Mouse (Mus musculus) gastrocnemius, postnatal 4 days (tissue): ENCODE results near the gene Prss57. TPM values are rescaled to one million over a fixed set of nuclear protein-coding genes. Genes with fewer than 3 reads are reported as not detected.

Experiments used
- DNase-seq, 2 experiments: peaks; one replicate each; pipeline ENCODE4 v3.0.0; 2021 to 2022; ENCODE audit warnings: low spot score in 2 of 2, mixed read lengths in 2 of 2
- total RNA-seq, 2 experiments: library from RNA; stranded (reverse); gene quantifications; 2 replicates each; pipeline ENCODE4 v1.2.3; 2021

The Prss57 gene
- total RNA-seq, 2 experiments from 2014 or later, result not detected

GRCm38 (mm10) chr10:79756660-79757059, 34.1 kb downstream of the Prss57 start:
- DNase-seq, result no peak

- DNase-seq, result no peak
These were observed 34.9 kb downstream of the Prss57 start for GRCm38 (mm10) chr10:79755854-79756253.

GRCm38 (mm10) chr10:79754856-79755516, 35.8 kb downstream of the Prss57 start, which contains the start of gene Fgf22:
Gene Fgf22 (plus strand): TSS chr10:79755076.
- DNase-seq, result peak in 1 of 2 experiments; percentile 70

DNA sequence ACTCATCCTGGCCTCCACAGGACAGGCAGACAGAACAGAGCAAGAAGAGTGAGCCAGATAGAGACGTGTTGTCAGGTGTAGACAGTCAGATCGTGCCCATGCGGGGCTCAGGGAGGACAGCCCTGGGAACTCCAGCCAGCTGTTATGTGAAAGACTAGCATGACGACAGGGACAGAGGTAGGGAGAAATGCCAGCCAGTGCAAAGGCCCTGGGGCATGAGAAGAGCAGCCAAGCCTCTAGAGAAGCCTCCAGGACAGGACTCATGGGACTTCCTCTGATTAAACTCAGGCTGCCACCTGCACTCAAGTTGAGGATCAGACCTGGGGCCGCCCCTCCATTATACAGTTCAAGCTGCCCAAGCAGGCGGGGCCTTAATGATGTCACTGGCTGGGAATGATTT, 42.3 kb downstream of the Prss57 start:
- no peak for DNase-seq

DNA sequence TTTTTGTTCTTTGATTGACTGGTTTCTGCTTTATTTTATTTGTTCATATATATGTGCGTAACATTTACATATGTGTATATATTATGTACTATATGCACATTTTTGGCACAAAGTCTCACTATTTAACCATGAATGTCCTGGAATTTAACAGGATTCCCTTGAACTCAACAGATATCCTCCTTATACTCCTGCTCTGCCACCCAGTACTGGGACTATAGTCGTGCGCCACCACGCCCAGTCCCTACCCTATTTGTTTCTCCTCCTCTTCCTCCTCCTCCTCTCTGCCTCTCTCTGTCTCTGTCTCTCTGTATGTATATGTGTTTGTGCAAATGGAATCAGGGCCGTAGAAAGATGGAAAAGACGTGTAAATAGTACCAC, 44.0 kb downstream of the Prss57 start:
- DNase-seq, result no peak

- DNase-seq, result peak; percentile 91 to 95
These were observed 44.6 kb downstream of the Prss57 start, which contains the start of gene Polrmt for GRCm38 (mm10) chr10:79745898-79746773. Gene Polrmt (minus strand): TSS chr10:79746581.

DNA sequence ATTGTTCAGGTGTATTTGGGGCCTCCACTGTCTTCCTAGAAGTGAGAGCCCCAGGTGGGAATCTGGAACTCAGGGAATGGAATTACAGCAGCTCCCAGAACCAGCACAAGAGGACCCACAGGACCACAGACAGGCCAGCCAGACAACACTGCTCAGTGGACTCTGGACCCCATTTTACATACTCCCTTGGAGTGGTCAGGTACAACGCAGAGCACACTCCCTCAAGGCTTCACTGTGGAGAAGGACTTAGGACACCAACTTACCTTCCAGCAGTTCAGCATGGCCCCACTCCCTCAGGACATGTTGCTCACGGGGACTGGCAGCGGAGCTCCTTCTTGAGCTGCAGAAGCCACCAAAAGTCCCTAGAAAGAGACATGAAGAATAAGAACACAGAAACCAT, 45.4 kb downstream of the Prss57 start:
- DNase-seq, result no peak

DNA sequence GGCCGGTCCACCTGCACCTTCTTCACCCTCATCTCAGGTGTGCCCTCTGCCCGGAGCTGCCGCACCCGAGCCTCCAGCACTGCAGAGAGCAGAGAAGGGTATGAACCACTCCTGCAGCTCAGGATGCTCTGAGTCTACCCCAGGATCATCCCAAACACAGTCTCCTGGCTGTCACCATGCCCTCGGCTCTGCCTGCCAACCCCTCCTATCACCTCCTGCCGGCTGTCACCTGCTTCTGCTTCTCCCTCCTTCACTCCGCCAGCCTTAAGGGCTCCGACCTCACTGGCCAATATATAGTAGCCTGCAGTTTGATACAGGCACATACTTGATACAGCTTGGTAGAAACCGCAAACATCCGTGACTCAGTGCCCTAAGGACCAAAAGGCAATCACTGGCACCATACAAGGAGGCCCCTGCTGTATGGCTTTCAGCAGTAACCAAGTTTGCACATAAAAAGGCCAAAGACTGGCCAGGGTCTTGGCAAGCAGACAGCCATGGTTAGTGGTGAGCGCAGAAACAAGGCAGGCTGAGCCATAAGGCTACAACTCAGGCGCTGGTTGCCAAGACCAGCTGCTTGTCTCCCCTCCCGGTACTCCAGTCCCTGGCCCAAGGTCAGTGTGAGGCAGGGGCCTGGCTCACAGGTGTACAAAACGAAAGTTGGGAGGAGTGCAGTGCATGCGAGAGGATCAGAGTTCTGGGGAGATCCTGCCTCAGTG, 47.0 kb downstream of the Prss57 start:
- DNase-seq, result no peak

GRCm38 (mm10) chr10:79743161-79743560, 47.6 kb downstream of the Prss57 start:
- DNase-seq, result no peak

DNA sequence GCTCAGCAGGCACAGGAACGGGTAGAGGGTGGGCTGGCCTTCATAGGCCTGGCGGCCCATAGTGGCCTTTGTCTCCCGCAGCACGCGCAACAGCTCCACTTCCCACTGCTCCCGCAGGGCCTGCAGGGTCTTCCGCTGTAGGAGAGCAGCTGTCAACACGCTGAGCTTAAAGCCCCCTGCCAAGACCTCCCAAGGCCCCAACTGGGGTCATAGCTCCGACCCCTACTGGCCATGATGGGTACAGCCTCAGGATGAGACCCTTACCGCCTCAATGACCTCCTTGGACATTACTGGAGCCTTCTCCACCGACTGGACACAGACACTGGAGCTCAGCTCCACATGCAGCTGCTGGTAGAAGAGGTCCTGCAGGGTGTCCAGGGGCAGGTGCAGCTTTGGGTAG, 49.9 kb downstream of the Prss57 start:
- DNase-seq, result no peak

DNA sequence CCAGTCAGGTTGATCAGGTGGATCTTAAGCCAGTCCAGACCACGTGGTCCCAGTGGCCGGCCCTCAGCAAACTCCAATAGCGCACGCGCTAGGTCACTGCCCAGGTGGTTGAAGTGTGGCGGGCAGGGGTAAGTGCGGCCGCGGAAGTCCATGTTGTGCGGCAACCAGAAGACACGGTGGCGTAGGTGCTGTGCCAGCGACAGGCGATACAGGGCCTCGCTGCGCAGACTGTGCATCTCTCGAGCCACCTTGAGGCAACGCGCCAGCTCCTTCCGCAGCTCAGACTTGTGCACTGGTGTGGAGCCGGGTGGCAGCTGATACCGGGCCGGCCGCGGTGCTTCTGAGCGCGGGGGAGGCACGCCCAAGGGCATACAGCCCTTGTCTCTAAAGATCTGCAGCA, 51.5 kb downstream of the Prss57 start:
- no peak for DNase-seq

DNA sequence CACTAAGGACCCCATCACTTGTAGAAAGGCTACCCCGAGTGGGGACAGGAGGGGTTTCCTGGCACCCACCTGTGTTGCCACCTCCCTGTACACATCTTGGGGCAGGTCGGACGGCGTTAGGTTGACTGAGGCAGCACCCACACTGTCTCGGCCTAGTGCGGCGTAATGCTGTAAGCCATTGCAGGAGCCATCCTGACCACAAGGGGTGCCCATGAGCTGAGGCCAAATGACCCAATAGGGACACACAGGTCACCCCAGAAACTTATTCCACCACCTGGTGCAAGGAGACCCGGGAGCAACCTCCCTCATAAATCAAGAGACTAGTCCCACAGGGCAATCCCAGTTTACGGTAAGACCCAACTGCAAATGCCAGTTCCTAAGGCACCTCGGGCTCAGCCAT, 52.5 kb downstream of the Prss57 start:
- no peak for DNase-seq

- DNase-seq, result no peak
These were observed 54.1 kb downstream of the Prss57 start for GRCm38 (mm10) chr10:79736706-79737105.

DNA sequence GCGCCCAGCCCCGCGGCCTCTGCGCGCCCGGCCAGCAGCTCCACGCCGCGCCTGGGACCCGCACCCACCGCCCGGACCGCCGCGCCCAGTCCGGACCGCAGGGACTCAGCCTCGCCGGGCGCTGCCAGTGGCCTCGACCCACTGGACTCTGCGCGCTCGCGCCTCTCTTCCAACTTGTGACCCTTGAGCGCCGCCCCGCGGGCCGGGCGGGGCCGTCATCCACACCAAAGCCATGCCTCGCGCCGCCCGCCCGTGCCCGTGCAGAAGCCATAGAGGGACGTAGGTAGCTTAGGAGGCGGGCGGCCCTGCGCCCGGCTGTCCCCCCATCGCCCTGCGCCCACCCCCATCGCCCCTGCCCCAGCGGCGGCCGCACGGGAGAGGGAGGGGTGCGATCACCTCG, 55.4 kb downstream of the Prss57 start:
- DNase-seq, result no peak

GRCm38 (mm10) chr10:79733847-79734246, 56.9 kb downstream of the Prss57 start:
- DNase-seq, result no peak

DNA sequence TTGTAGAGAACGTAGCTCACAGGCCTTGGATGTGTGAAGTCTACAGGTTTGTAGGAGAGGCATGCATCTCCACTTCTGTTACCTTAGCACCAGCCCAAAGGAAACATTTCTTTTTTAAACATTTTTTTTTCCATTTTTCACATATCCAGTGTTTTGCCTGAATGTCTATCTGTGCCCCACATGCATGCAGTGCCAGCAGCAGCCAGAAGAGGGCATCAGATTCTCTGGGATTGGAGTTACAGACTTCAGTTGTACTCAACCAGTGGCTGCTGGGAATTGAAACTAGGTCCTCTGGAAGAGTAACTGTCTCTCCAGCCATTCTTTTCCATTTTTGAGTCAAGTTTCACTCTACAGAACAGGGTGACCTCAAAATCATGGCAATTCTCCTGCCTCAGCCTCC, 58.3 kb downstream of the Prss57 start:
- DNase-seq, result no peak

Other genes starting within 250 kb of the Prss57 start
- 10 to 100 TPM; 24.0 to 25.4 TPM for gene Mier2, start 235.8 kb downstream of the Prss57 start, total RNA-seq
- gene Theg, start 203.6 kb downstream of the Prss57 start, total RNA-seq, result not detected
- under 1 TPM; 0.07 to 0.13 TPM for gene C2cd4c, start 176.9 kb downstream of the Prss57 start, total RNA-seq
- 1 to 10 TPM; 5.8 to 5.9 TPM for gene Shc2, start 153.0 kb downstream of the Prss57 start, total RNA-seq
- not detected for gene Odf3l2, start 145.2 kb downstream of the Prss57 start, total RNA-seq
- gene Madcam1, start 126.4 kb downstream of the Prss57 start, total RNA-seq, result under 1 TPM in 1 of 2 experiments, not detected in 1; 0.39 TPM
- 10 to 100 TPM; 21.2 to 21.6 TPM for gene Tpgs1, start 121.6 kb downstream of the Prss57 start, total RNA-seq
- gene Cdc34, start 108.8 kb downstream of the Prss57 start, total RNA-seq, result 100 to 1,000 TPM; 307 to 315 TPM
- gene Gzmm, start 101.9 kb downstream of the Prss57 start, total RNA-seq, result 1 to 10 TPM; 2.5 to 3.8 TPM
- 100 to 1,000 TPM; 390 to 392 TPM for gene Bsg, start 86.5 kb downstream of the Prss57 start, total RNA-seq
- under 1 TPM; 0.96 TPM for gene Hcn2, start 74.3 kb downstream of the Prss57 start, total RNA-seq
- gene Polrmt, start 44.4 kb downstream of the Prss57 start, total RNA-seq, result 10 to 100 TPM; 25.5 to 27.8 TPM
- gene Fgf22, start 35.9 kb downstream of the Prss57 start, total RNA-seq, result not detected
- gene Rnf126, start 24.0 kb downstream of the Prss57 start, total RNA-seq, result 10 to 100 TPM; 45.0 to 52.5 TPM
- 1 to 10 TPM; 1.1 to 2.1 TPM for gene Fstl3, start 13.7 kb downstream of the Prss57 start, total RNA-seq
- 10 to 100 TPM; 42.1 to 50.8 TPM for gene Palm, start 2.6 kb upstream of the Prss57 start, total RNA-seq
- gene Misp, start 30.0 kb upstream of the Prss57 start, total RNA-seq, result under 1 TPM in 1 of 2 experiments, not detected in 1; 0.42 TPM
- 100 to 1,000 TPM; 167 to 170 TPM for gene Ptbp1, start 63.5 kb upstream of the Prss57 start, total RNA-seq
- under 1 TPM in 1 of 2 experiments, not detected in 1; 0.47 TPM for gene Prtn3, start 83.5 kb upstream of the Prss57 start, total RNA-seq
- gene Plppr3, start 83.7 kb upstream of the Prss57 start, total RNA-seq, result 1 to 10 TPM; 1.2 to 1.3 TPM
- gene Elane, start 95.3 kb upstream of the Prss57 start, total RNA-seq, result under 1 TPM in 1 of 2 experiments, not detected in 1; 0.29 TPM
- 100 to 1,000 TPM in 1 of 2 experiments, 10 to 100 TPM in 1; 85.8 to 154 TPM for gene Cfd, start 99.9 kb upstream of the Prss57 start, total RNA-seq
- 10 to 100 TPM; 39.4 to 41.1 TPM for gene Med16, start 118.0 kb upstream of the Prss57 start, total RNA-seq
- gene Gm26602, start 119.9 kb upstream of the Prss57 start, total RNA-seq, result not detected
- gene Kiss1r, start 126.0 kb upstream of the Prss57 start, total RNA-seq, result under 1 TPM; 0.41 to 0.56 TPM
- 100 to 1,000 TPM in 1 of 2 experiments, 10 to 100 TPM in 1; 97.9 to 102 TPM for gene R3hdm4, start 130.2 kb upstream of the Prss57 start, total RNA-seq
- gene Arid3a, start 136.1 kb upstream of the Prss57 start, total RNA-seq, result 1 to 10 TPM; 4.5 to 4.9 TPM
- 10 to 100 TPM; 27.7 to 28.3 TPM for gene Wdr18, start 169.2 kb upstream of the Prss57 start, total RNA-seq
- gene Grin3b, start 179.8 kb upstream of the Prss57 start, total RNA-seq, result under 1 TPM; 0.10 to 0.27 TPM
- gene Tmem259, start 193.4 kb upstream of the Prss57 start, total RNA-seq, result 100 to 1,000 TPM; 109 to 119 TPM
- gene Cnn2, start 197.6 kb upstream of the Prss57 start, total RNA-seq, result 10 to 100 TPM; 51.0 to 55.0 TPM
- gene Abca7, start 205.5 kb upstream of the Prss57 start, total RNA-seq, result 1 to 10 TPM; 4.8 to 4.9 TPM
- gene Arhgap45, start 225.7 kb upstream of the Prss57 start, total RNA-seq, result 1 to 10 TPM; 4.0 to 4.7 TPM
- 10 to 100 TPM; 77.3 to 77.7 TPM for gene Polr2e, start 248.8 kb upstream of the Prss57 start, total RNA-seq